14 mouse cellular contexts compared by ENCODE assay signal in the genomic region with DNA sequence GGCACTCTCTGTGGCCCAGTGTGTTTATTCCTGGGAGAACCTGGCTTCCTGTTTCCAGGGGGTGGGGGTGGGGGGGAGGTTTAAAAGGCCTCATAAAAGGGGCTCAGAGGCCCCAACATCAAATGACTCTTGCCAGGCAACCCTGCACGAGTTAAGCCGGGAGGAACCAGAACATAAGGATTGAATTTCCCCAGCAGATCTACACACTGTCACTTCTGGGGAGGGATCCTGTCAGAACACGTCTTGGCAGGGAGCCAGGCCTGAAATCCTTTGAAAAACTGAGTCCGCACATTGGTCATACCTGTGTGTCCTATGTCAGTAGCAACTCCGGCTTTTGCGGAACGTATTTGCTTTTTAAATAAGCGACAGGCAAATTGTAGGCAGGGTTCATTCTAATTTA. TPM values are rescaled to one million over a fixed set of nuclear protein-coding genes. Genes with fewer than 3 reads are reported as not detected.
A peak's percentile ranks its signal among the peaks of the same experiment; 100 is the strongest.
DNase-seq lines count a peak whose midpoint lies in the region; ATAC-seq lines count a peak whose summit lies in the region.
"Had no signal": no experiment of that assay in that cellular context is flagged by ENCODE, and none has a peak within 500 bp of the region (broad histone marks: within the 10 kb centered on the region; RNA-seq: fewer than 3 reads in every experiment).

No protein-coding gene starts in this region.

- ATAC-seq in kidney, embryonic 14.5 days (ENCODE audit: low FRiP score, low TSS enrichment), result peak; percentile 53; the same call in 1 of the 2 replicates
- ATAC-seq in limb, embryonic 13.5 days (ENCODE audit: low FRiP score, low read depth), result peak; percentile 52; the same call in 1 of the 2 replicates
- no peak for ATAC-seq in granulocyte monocyte progenitor cell, adult 5-6 weeks (replicated peaks; ENCODE audit: poor library complexity, severe bottlenecking)
- ATAC-seq: CD4-positive, CD25-positive, alpha-beta regulatory T cell, adult 4 months; liver, embryonic 12.5 days had no signal

- no peak overlapping the region for H3K4me2 ChIP-seq in kidney, embryonic 14.5 days (replicated peaks; ENCODE audit: low read depth, low read length)
- peak overlapping the region; percentile 49 for H3K4me2 ChIP-seq in limb, embryonic 13.5 days (replicated peaks)
- H3K4me2 ChIP-seq: liver, embryonic 12.5 days had no signal

- H3K9me3 ChIP-seq in kidney, embryonic 14.5 days (ENCODE audit: control insufficient read depth, low read length), result no peaks in the 10 kb centered on the region
- H3K9me3 ChIP-seq in limb, embryonic 13.5 days, result no peaks in the 10 kb centered on the region
- H3K9me3 ChIP-seq: liver, embryonic 12.5 days had no signal

- no peak overlapping the region for H3K27ac ChIP-seq in kidney, embryonic 14.5 days (ENCODE audit: low read depth, low read length)
- peak overlapping the region; percentile 82 for H3K27ac ChIP-seq in limb, embryonic 13.5 days
- H3K27ac ChIP-seq: liver, embryonic 12.5 days had no signal

- H3K27me3 ChIP-seq in kidney, embryonic 14.5 days (ENCODE audit: control insufficient read depth, insufficient read depth, low read length), result no peaks in the 10 kb centered on the region; the same call in 1 of the 2 replicates
- no peaks in the 10 kb centered on the region for H3K27me3 ChIP-seq in limb, embryonic 13.5 days

- 22% methylated on average over 8 of the region's 8 CpGs for WGBS in kidney, embryonic 14.5 days
- WGBS in limb, embryonic 13.5 days, result 7% methylated on average over 8 of the region's 8 CpGs

- H3K4me1 ChIP-seq in kidney, embryonic 14.5 days (ENCODE audit: control insufficient read depth, insufficient read depth, low read length), result peaks cover 20% of the 10 kb centered on the region; the same call in 1 of the 2 replicates
- H3K4me1 ChIP-seq in limb, embryonic 13.5 days, result peaks cover 49% of the 10 kb centered on the region
- H3K4me1 ChIP-seq: liver, embryonic 12.5 days had no signal

- H3K9ac ChIP-seq in kidney, embryonic 14.5 days (ENCODE audit: low read depth, low read length), result no peak overlapping the region
- H3K9ac ChIP-seq in limb, embryonic 13.5 days, result no peak overlapping the region
- H3K9ac ChIP-seq: liver, embryonic 12.5 days had no signal

- no peak for DNase-seq in kidney, postnatal 10 days
- DNase-seq in urinary bladder, adult 2 months (ENCODE audit: low spot score), result peak; percentile 31
- no peak for DNase-seq in urinary bladder, postnatal 4 days (ENCODE audit: low spot score in 2 of 2)
- no peak for DNase-seq in adrenal gland, postnatal 14 days
- no peak for DNase-seq in ovary, postnatal 36 days (ENCODE audit: low spot score)
- DNase-seq: kidney, adult 2 months; right cerebral cortex, adult 18-20 months; thymus, postnatal 14 days had no signal

- no peaks in the 10 kb centered on the region for H3K36me3 ChIP-seq in kidney, embryonic 14.5 days (ENCODE audit: control insufficient read depth, insufficient read depth, low read length)
- H3K36me3 ChIP-seq in limb, embryonic 13.5 days, result no peaks in the 10 kb centered on the region
- H3K36me3 ChIP-seq: liver, embryonic 12.5 days had no signal

- no peak overlapping the region for H3K4me3 ChIP-seq in kidney, embryonic 14.5 days (ENCODE audit: low read length)
- no peak overlapping the region for H3K4me3 ChIP-seq in limb, embryonic 13.5 days
- H3K4me3 ChIP-seq: liver, embryonic 12.5 days; myocyte had no signal

RNA-seq across cellular contexts. Expression of a gene that starts 19.3 kb away (rescaled TPM):
- 3.4 and 3.9 TPM in 2 replicates for polyA plus RNA-seq in kidney, embryonic 14.5 days (2014; fragmentation: Nextera tagmentation; extraction: Ambion mirVana)
- polyA plus RNA-seq in urinary bladder, adult 2 months (2012; rRNA removed), result 2.0 and 2.6 TPM in 2 replicates
- polyA plus RNA-seq in limb, embryonic 13.5 days (2015; fragmentation: Nextera tagmentation; extraction: Ambion mirVana), result 5.6 and 7.1 TPM in 2 replicates
- total RNA-seq in granulocyte monocyte progenitor cell, adult 5-6 weeks (2014; fragmentation: Nextera tagmentation), result not detected in 2 replicates
- not detected in 2 replicates for total RNA-seq in granulocyte monocyte progenitor cell, adult 5-6 weeks (2017)
- total RNA-seq in adrenal gland, postnatal 14 days (2021), result 0.19 and 0.98 TPM in 2 replicates
- polyA plus RNA-seq: CD4-positive, CD25-positive, alpha-beta regulatory T cell, adult 4 months; myocyte had no signal
